ENCODE assay signal across 15 mouse cellular contexts in the genomic region with DNA sequence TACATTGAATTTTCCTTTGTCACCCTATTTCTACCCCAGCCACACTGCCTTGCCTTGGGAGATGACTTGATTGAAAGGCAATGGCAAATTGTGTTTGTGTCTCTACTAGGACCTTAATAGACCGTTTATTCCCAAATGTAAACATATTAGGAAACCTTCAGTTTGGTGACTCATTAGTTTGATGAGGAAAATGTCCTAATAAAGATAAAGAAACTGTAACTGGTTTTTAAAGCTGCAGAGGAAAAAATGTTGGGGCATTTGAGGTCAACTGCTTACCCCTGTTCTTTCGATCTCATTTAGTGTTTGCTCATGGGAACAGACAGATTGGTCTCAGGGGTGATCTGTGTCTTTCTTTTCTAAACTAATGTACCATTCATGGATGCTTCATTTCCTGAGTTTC.
"Had no signal": no experiment of that assay in that cellular context is flagged by ENCODE, and none has a peak within 500 bp of the region (broad histone marks: within the 10 kb centered on the region; RNA-seq: fewer than 3 reads in every experiment).

No protein-coding gene starts in this region.

- H3K27me3 ChIP-seq: liver, embryonic 13.5 days; lung, embryonic 15.5 days; neural tube, embryonic 15.5 days; stomach, embryonic 15.5 days had no signal

- H3K27ac ChIP-seq: kidney, postnatal 0 days; layer of hippocampus, adult 2 months; liver, embryonic 13.5 days; lung, embryonic 15.5 days; neural tube, embryonic 12.5 days; neural tube, embryonic 15.5 days; stomach, embryonic 15.5 days had no signal

- H3K4me2 ChIP-seq: liver, embryonic 13.5 days; lung, embryonic 15.5 days; midbrain, embryonic 11.5 days; neural tube, embryonic 12.5 days; neural tube, embryonic 15.5 days; stomach, embryonic 15.5 days had no signal

- H3K9ac ChIP-seq: liver, embryonic 13.5 days; lung, embryonic 15.5 days; neural tube, embryonic 12.5 days; neural tube, embryonic 15.5 days; stomach, embryonic 15.5 days had no signal

- H3K9me3 ChIP-seq: liver, embryonic 13.5 days; lung, embryonic 15.5 days; neural tube, embryonic 12.5 days; neural tube, embryonic 15.5 days; stomach, embryonic 15.5 days had no signal

- H3K4me3 ChIP-seq: layer of hippocampus, adult 2 months; liver, embryonic 13.5 days; lung, embryonic 15.5 days; neural tube, embryonic 12.5 days; neural tube, embryonic 15.5 days; stomach, embryonic 15.5 days had no signal

- DNase-seq: kidney, adult 2 months; liver, embryonic 13.5 days; midbrain, embryonic 14.5 days; right cerebral cortex, postnatal 14 days; right cerebral cortex, postnatal 4 days; spleen, adult 18-20 months; thymus, adult 18-20 months; thymus, postnatal 36 days had no signal

- H3K36me3 ChIP-seq: liver, embryonic 13.5 days; lung, embryonic 15.5 days; neural tube, embryonic 12.5 days; neural tube, embryonic 15.5 days; stomach, embryonic 15.5 days had no signal
